Mouse (Mus musculus) brain, embryonic 14.5 days (tissue): ENCODE measurements around the gene AI661453. TPM values are rescaled to one million over a fixed set of nuclear protein-coding genes. Genes with fewer than 3 reads are reported as not detected.
A peak's percentile ranks its signal among the peaks of the same experiment; 100 is the strongest.

Experiments
- DNase-seq: peaks from one replicate; pipeline ENCODE4 v3.0.0-alpha.2; 2011; ENCODE audit warnings: low read depth
- CTCF ChIP-seq: fragments of 200-500 bp; IDR thresholded peaks from 2 replicates; pipeline ENCODE4 v1.5.1; 2012; ENCODE audit warnings: inconsistent platforms, mild to moderate bottlenecking, moderate library complexity, borderline replicate concordance; ENCODE audit not compliant: insufficient read depth, insufficient read length; ENCODE audit errors: extremely low read depth
- POLR2A ChIP-seq: fragments of 200-500 bp; IDR thresholded peaks from 2 replicates; pipeline ENCODE4 v1.6.1; 2012; ENCODE audit warnings: mild to moderate bottlenecking, inconsistent platforms, borderline replicate concordance; ENCODE audit not compliant: poor library complexity, insufficient read depth, insufficient read length, severe bottlenecking; ENCODE audit errors: extremely low read depth
- polyA plus RNA-seq: library from polyadenylated mRNA; depleted of rRNA; stranded (reverse); fragments of >200 nt; gene quantifications from 2 replicates; pipeline ENCODE4 v1.2.3, GENCODE M21; 2012

AI661453 gene
- polyA plus RNA-seq, 1 experiment: 0.85 TPM

- TF ChIP-seq POLR2A (no peak), CTCF (peak; percentile 60)
- DNase-seq: peak; percentile 68
Observed at GRCm38 (mm10) chr17:47428831-47429304, 7.5 kb upstream of the AI661453 start.

GRCm38 (mm10) chr17:47430815-47431214 is 5.6 kb upstream of the AI661453 start:
- TF ChIP-seq POLR2A: no peak
- TF ChIP-seq CTCF: no peak
- no peak for DNase-seq

DNA sequence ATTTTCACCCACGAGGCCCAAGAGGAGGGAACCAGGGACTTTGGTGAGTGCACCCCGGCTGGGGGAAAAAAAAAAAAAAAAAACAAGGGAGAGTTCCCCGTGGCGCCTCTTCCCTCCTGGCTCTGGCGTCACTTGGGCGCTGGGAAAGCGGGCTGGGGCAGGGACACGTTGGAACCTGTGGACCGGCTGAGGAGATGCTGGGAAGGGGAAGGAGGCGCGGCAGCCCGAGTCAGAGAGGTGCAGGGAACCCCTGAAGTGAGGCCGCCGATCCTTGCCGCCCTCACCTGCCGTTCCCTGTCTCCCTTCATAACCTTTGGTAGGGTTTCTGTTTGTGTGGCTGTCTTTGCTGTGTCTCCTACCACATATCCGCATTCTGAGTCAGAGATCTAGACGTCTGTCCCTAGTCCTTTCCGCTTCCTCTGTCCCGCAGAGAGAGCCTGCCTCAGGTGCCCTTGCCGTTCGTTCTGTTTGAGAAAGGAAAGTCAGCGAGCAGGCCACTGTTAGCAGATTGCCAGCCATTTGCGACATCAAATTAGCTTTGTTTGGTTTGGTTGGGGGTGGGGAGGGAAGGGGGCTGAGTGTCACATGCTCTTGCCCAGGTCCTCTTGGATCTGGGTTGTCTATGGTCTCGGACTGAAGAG is 612 bp downstream of the AI661453 start, which contains the start of gene 1700001C19Rik:
1700001C19Rik (minus strand) TSS at position 470 of the 641 bp plus-strand sequence.
- DNase-seq: no peak
- TF ChIP-seq POLR2A (no peak), CTCF (no peak)

GRCm38 (mm10) chr17:47438611-47439010 is 2.2 kb downstream of the AI661453 start:
- TF ChIP-seq POLR2A: no peak
- no peak for TF ChIP-seq CTCF

DNA sequence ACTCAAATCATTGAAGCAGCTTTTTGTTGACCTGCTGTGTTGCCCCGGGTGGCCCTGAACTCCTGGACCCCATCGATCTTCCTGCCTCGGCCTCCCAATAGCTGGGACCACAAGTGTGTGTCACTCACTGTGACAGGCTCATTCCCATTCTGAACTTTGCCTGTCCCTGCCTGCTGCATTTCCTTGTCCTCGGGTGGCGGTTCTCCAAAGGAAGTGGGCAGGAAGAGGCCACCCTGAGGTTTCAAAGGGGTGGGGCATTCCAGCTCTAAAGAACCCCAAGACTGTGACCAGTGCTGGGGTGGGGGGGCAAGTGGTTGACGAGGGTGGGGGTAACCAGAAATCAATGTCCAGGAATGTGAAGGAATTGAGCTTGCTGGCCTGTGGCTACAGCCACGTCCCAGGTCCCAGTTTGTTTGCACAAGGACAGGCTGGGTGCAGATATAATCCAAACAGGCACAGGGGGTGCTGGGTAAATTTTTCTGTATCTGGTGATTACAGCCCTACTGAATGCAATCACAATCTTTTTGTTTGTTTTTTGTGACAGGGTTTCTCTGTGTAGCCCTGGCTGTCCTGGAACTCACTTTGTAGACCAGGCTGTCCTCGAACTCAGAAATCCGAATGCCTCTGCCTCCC is 3.1 kb downstream of the AI661453 start:
- no peak for TF ChIP-seq POLR2A
- TF ChIP-seq CTCF: no peak
- DNase-seq: no peak

More at GRCm38 (mm10) chr17:47438611-47439010, 2.2 kb downstream of the AI661453 start:
- no peak for DNase-seq

DNA sequence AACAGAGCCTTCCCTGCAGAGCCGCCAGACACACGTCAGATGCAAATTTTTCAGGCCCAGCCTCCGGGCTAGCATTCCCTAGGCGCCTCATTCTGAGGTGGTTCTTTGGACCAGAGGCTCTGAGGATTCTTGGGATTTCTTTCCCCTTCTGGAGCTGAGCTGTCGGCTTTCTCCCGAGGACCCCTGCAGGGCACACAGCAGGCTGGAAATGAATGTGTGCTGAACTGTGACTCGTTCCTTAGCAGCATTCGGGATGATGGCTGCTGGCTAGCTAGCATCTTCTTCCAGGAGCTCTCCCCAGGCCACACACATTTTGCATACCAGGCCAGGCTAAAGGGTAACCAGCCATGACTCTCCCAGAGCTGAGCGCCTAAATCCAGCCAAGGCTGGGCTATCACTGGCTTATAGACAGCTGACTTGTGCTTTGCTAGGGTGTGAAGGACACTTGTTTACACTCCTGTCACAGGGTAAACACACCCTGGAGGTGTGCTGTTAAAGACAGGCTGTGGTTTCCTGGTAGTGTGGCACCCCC is 4.0 kb downstream of the AI661453 start:
- DNase-seq: peak; percentile 40
- no peak for TF ChIP-seq POLR2A

GRCm38 (mm10) chr17:47441296-47442051 is 5.1 kb downstream of the AI661453 start:
- DNase-seq: no peak
- TF ChIP-seq POLR2A (no peak), CTCF (no peak)

DNA sequence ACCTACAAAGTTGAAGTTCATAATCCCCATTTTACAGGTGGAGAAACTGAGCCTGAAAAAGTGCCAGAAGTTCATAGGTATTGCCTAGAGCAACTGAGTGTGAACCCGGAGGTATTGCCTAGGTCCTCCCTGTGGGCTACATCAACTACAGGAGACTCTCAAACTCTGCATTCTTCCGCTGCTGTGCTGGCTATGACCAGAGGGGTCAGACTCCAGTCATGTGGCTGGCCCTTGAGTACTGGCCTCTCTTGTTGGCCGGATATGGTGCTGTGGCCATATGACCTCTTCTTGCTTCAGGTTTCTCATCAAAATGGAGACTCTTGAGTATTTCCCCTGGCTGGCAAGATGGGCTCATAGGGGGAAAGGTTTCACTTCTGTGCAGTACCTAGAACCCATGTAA is 5.9 kb downstream of the AI661453 start:
- DNase-seq: no peak
- TF ChIP-seq POLR2A (no peak), CTCF (no peak)

DNA sequence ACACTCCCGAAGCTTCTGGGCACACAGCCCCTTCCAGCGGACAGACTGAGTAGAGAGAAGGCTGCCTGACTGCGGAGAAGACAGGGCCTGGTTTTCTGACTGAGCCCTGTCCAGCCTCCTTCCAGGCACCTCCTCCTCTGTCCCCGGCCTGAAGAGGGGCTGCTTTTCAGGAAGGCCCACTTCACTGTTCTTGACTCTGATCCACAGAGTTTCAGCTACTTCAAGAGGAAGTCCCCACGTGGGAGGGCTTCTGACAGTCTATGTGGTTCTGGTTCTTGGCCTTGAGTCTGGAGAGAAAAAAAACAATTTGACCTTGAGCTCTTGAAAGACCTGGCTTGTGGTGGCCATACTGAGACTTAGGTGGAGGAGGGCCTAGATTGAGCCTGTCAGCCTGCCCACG is 7.7 kb downstream of the AI661453 start:
- no peak for DNase-seq
- TF ChIP-seq POLR2A (no peak), CTCF (no peak)

GRCm38 (mm10) chr17:47445518-47445917 is 9.1 kb downstream of the AI661453 start:
- no peak for TF ChIP-seq CTCF
- no peak for TF ChIP-seq POLR2A
- DNase-seq: no peak

- TF ChIP-seq POLR2A (no peak), CTCF (no peak)
Observed at GRCm38 (mm10) chr17:47446025-47446424, 9.6 kb downstream of the AI661453 start.

More at GRCm38 (mm10) chr17:47446025-47446424, 9.6 kb downstream of the AI661453 start:
- DNase-seq: no peak
